10 mouse cellular contexts compared by ENCODE assay signal in genomic region chr13:107879535-107879934, GRCm38 (mm10).
A peak's percentile ranks its signal among the peaks of the same experiment; 100 is the strongest.
DNase-seq lines count a peak whose midpoint lies in the region; ATAC-seq and TF ChIP-seq lines count a peak whose summit lies in the region.
"Had no signal": no experiment of that assay in that cellular context is flagged by ENCODE, and none has a peak within 500 bp of the region (broad histone marks: within the 10 kb centered on the region; RNA-seq: fewer than 3 reads in every experiment).

No protein-coding gene starts in this region.

- no peaks in the 10 kb centered on the region for H3K9me3 ChIP-seq in heart, embryonic 11.5 days (replicated peaks; ENCODE audit: control insufficient read depth, low read length)
- no peaks in the 10 kb centered on the region for H3K9me3 ChIP-seq in MEL (replicated peaks; ENCODE audit: insufficient read depth, low read length)
- H3K9me3 ChIP-seq in kidney, postnatal 0 days (replicated peaks; ENCODE audit: low read length), result no peaks in the 10 kb centered on the region
- H3K9me3 ChIP-seq in liver, embryonic 12.5 days (replicated peaks), result peaks cover 4% of the 10 kb centered on the region; the same call in 1 of the 2 replicates
- H3K9me3 ChIP-seq: heart, embryonic 15.5 days had no signal

- no peaks in the 10 kb centered on the region for H3K36me3 ChIP-seq in heart, embryonic 11.5 days (ENCODE audit: control insufficient read depth, insufficient read depth, low read length)
- no peaks in the 10 kb centered on the region for H3K36me3 ChIP-seq in MEL (ENCODE audit: control insufficient read depth in 1 of 2, insufficient read depth in 2 of 2, low read length in 2 of 2)
- 0 out of 2 replicates have a peak, but pooled peaks cover under 1% of the 10 kb centered on the region for H3K36me3 ChIP-seq in kidney, postnatal 0 days (ENCODE audit: insufficient read depth, low read length)
- H3K36me3 ChIP-seq in liver, embryonic 12.5 days, result no peaks in the 10 kb centered on the region
- H3K36me3 ChIP-seq: heart, embryonic 15.5 days had no signal

- TF ChIP-seq EP300 in MEL (IDR thresholded peaks at IDR 0.05; ENCODE audit: low read depth in 1 of 2, low read length in 2 of 2), result no peak

- DNase-seq in heart, adult 18-20 months, result peak; percentile 64 to 74
- DNase-seq in MEL (ENCODE audit: low read depth, low spot score), result peak; percentile 24
- peak; percentile 23 to 29 for DNase-seq in gastrocnemius, postnatal 36 days
- peak; percentile 72 for DNase-seq in kidney, postnatal 0 days (ENCODE audit: low spot score)
- no peak for DNase-seq in thymus, postnatal 14 days
- DNase-seq: cerebellum, adult 11 months had no signal

- peaks cover 5% of the 10 kb centered on the region for H3K4me1 ChIP-seq in heart, embryonic 11.5 days (ENCODE audit: control insufficient read depth, insufficient read depth, low read length)
- H3K4me1 ChIP-seq in MEL (ENCODE audit: control insufficient read depth in 1 of 2, insufficient read depth in 2 of 2, low read length in 2 of 2), result no peaks in the 10 kb centered on the region; a peak in 1 of 4 replicates
- H3K4me1 ChIP-seq in kidney, postnatal 0 days (replicated peaks; ENCODE audit: insufficient read depth, low read length), result peaks cover 10% of the 10 kb centered on the region; the same call in 1 of the 2 replicates
- H3K4me1 ChIP-seq in liver, embryonic 12.5 days, result no peaks in the 10 kb centered on the region

- H3K27me3 ChIP-seq in heart, embryonic 11.5 days (ENCODE audit: control insufficient read depth, insufficient read depth, low read length), result no peaks in the 10 kb centered on the region
- H3K27me3 ChIP-seq in MEL (ENCODE audit: control insufficient read depth in 1 of 2, insufficient read depth in 2 of 2, low read length in 2 of 2), result no peaks in the 10 kb centered on the region
- no peaks in the 10 kb centered on the region for H3K27me3 ChIP-seq in kidney, postnatal 0 days (ENCODE audit: insufficient read depth, low read length)
- no peaks in the 10 kb centered on the region for H3K27me3 ChIP-seq in liver, embryonic 12.5 days (replicated peaks)
- H3K27me3 ChIP-seq: heart, embryonic 15.5 days had no signal

- no peak overlapping the region for H3K4me3 ChIP-seq in heart, embryonic 11.5 days (ENCODE audit: low read depth, low read length)
- no peak overlapping the region for H3K4me3 ChIP-seq in MEL (ENCODE audit: control insufficient read depth in 1 of 2, insufficient read depth in 1 of 2, low read depth in 2 of 2, low read length in 2 of 2)
- H3K4me3 ChIP-seq in kidney, postnatal 0 days (replicated peaks; ENCODE audit: low read depth, low read length), result no peak overlapping the region
- no peak overlapping the region for H3K4me3 ChIP-seq in liver, embryonic 12.5 days
- H3K4me3 ChIP-seq: heart, embryonic 15.5 days had no signal

- peaks cover 5% of the 10 kb centered on the region; the same call in 1 of the 2 replicates for H3K79me2 ChIP-seq in MEL (ENCODE audit: control insufficient read depth, insufficient read depth, low read length, poor library complexity)

- no peak for ATAC-seq in heart, embryonic 11.5 days (replicated peaks; ENCODE audit: insufficient number of reproducible peaks, low FRiP score, low TSS enrichment)
- ATAC-seq in kidney, postnatal 0 days (replicated peaks; ENCODE audit: low FRiP score, low read depth), result no peak; the same call in 1 of the 2 replicates
- no peak for ATAC-seq in liver, embryonic 12.5 days
- no peak for ATAC-seq in inflammation-experienced regulatory T-cells, adult 6 months

- no peak overlapping the region for H3K4me2 ChIP-seq in heart, embryonic 11.5 days
- H3K4me2 ChIP-seq in kidney, postnatal 0 days (ENCODE audit: low read length), result no peak overlapping the region; the same call in 1 of the 2 replicates
- no peak overlapping the region for H3K4me2 ChIP-seq in liver, embryonic 12.5 days
- H3K4me2 ChIP-seq: heart, embryonic 15.5 days had no signal

- intact Hi-C loops in gastrocnemius, postnatal 36 days (cut with DNase I), result no loop called here

- 44% methylated on average over 8 of the region's 8 CpGs for WGBS in heart, embryonic 11.5 days (ENCODE audit: insufficient replicate concordance)
- 52% methylated on average over 7 of the region's 8 CpGs for WGBS in kidney, postnatal 0 days
- 65% methylated on average over 7 of the region's 8 CpGs for WGBS in liver, embryonic 12.5 days (ENCODE audit: insufficient replicate concordance)

- no peak overlapping the region for H3K27ac ChIP-seq in heart, embryonic 11.5 days (ENCODE audit: low read depth, low read length)
- H3K27ac ChIP-seq in MEL (ENCODE audit: control insufficient read depth, low read depth, low read length), result no peak overlapping the region
- H3K27ac ChIP-seq in kidney, postnatal 0 days, result no peak overlapping the region
- no peak overlapping the region for H3K27ac ChIP-seq in liver, embryonic 12.5 days
- H3K27ac ChIP-seq: heart, embryonic 15.5 days had no signal

- no peak overlapping the region for H3K9ac ChIP-seq in heart, embryonic 11.5 days (ENCODE audit: low read depth, low read length)
- H3K9ac ChIP-seq in MEL (ENCODE audit: control insufficient read depth, low read depth, low read length, poor library complexity, severe bottlenecking), result no peak overlapping the region
- H3K9ac ChIP-seq in kidney, postnatal 0 days (ENCODE audit: low read depth, low read length), result no peak overlapping the region
- H3K9ac ChIP-seq in liver, embryonic 12.5 days, result no peak overlapping the region
- H3K9ac ChIP-seq: heart, embryonic 15.5 days had no signal

- TF ChIP-seq CTCF in MEL (IDR thresholded peaks at IDR 0.05 in 2 of 3, conservative IDR thresholded peaks at IDR 0.05 in 1 of 3; ENCODE audit: control insufficient read depth in 1 of 3, insufficient read depth in 1 of 3, low read depth in 2 of 3, low read length in 3 of 3, poor library complexity in 1 of 3, severe bottlenecking in 1 of 3), result no peak
- no peak for TF ChIP-seq CTCF in kidney, postnatal 0 days (IDR thresholded peaks at IDR 0.05; ENCODE audit: low read depth)

- TF ChIP-seq POLR2A in MEL (IDR thresholded peaks at IDR 0.05; ENCODE audit: control insufficient read depth in 1 of 2, insufficient read depth in 1 of 2, low read depth in 1 of 2, low read length in 2 of 2, poor library complexity in 1 of 2), result no peak

- no peak for TF ChIP-seq RAD21 in MEL (IDR thresholded peaks at IDR 0.05; ENCODE audit: low read depth, low read length)

TF ChIP-seq in MEL, 35 proteins besides CTCF, POLR2A, EP300 and RAD21:
- peak; percentile 48; the same call in 1 of the 2 replicates for TF ChIP-seq MEF2A (IDR thresholded peaks at IDR 0.05; ENCODE audit: extremely low read depth, insufficient replicate concordance, low read depth, low read length, poor library complexity, severe bottlenecking)
- TF ChIP-seq POLR2AphosphoS2 (IDR thresholded peaks at IDR 0.05; ENCODE audit: low read length), result no peak
- 0 out of 2 replicates have a peak, but pooled peaks have one; percentile 20 for TF ChIP-seq ETS1 (IDR thresholded peaks at IDR 0.05; ENCODE audit: low read depth, low read length)
- no peak for TF ChIP-seq BHLHE40 (IDR thresholded peaks at IDR 0.05; ENCODE audit: borderline replicate concordance, low read depth, low read length)
- no peak for TF ChIP-seq SMC3 (IDR thresholded peaks at IDR 0.05; ENCODE audit: low read depth, low read length)
